Mouse (Mus musculus) T-cell, adult 2 months (primary cell): ENCODE results near the gene Dcxr.
"Not testable (repeated sequence)": the region's sequence is repeated elsewhere in the genome, so short reads cannot be mapped to it uniquely, and the experiment has no call there.

Experiments
- DNase-seq: peaks from one replicate; pipeline ENCODE4 v3.0.0; 2022; ENCODE audit warnings: low spot score

The Dcxr gene

DNA sequence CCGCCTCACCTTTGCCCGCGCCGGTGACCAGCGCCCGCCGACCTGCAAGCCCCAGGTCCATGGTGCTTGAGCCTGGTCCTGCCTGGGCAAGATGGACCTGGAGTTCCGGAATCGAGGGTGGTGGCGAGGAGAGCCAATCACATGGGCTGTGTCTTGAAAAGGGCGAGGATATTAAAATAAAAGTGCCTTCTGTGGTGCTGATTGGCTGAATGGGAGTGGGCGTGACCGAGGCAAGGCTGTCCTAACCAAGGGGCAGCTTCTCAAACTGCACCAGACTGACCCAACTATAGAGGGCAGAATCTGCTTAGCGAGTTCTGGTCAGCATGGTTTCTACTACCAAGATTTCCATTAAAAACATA is at the start of gene Dcxr:
Gene Dcxr (minus strand): TSS at position 113 of the 359 bp plus-strand sequence.
- DNase-seq = no peak

GRCm38 (mm10) chr11:120775774-120776469 is 48.8 kb upstream of the Dcxr start:
- DNase-seq = peak; percentile 93

DNA sequence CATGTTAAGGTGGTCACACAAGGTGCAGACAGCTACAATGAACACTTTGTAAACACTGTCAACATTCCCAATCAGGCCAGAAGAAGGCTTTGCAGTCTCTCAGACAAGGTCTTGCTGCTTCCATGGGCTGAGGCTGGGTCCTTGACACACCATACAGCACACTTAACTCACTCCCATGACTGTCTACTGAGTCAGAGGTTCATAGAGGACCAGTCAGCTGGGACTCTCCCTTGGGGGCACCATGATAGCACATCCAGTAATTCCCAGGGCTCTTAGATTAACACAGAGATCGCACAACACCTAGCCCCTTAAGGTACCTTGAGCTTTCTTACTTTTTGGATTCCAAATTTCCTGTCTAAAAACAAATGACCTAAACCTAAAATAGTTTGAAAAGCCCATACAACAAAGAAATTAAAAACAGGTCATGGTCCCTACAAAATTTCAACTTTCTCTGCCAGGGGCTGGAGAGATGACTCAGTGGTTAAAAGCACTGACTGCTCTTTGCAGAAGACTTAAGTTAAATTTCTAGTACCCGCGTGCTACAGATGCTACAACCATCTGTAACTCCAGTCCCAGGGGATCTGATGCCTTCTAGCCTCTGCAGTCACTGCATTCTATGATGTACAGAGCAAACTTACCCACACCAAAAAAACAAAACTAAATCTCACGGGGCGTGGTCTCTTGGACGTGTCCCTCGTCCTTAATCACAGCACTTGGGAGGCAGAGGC is 46.5 kb upstream of the Dcxr start:
- DNase-seq = no peak

- DNase-seq = no peak
Observed at GRCm38 (mm10) chr11:120772749-120773148, 45.7 kb upstream of the Dcxr start.

DNA sequence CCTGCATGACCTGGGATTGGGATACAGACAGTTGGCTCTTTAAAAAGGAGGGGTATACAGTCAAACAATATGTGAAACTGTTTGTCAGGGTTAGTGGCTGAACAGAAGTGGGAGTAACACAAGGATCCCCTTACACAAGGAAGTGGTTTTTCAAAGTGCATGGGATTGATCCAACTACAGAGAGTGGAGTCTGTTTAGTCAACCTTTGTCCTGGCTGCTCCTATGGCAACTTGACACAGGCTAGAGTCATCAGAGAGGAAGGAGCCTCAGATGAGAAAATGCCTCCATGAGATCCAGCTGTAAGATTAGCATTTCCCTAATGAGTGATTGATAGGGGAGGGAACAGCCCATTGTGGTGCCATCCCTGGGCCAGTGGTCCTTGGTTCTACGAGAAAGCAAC is 41.1 kb upstream of the Dcxr start:
- no peak for DNase-seq

DNA sequence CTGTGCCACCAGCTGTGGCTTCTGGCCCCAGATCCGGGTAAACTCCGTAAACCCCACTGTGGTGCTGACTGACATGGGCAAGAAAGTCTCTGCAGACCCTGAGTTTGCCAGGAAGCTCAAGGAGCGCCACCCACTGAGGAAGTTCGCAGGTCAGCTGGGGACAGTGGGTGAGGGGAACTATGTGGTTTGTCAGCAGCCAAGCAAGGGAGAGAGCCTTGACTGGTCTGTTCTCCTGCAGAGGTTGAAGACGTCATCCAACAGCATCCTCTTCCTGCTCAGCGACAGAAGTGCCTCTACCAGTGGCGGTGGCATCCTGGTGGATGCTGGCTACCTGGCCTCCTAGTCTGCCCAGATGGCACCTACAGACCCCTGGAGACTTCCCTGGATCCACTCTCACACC is 39.9 kb upstream of the Dcxr start:
- not testable (repeated sequence) for DNase-seq

DNA sequence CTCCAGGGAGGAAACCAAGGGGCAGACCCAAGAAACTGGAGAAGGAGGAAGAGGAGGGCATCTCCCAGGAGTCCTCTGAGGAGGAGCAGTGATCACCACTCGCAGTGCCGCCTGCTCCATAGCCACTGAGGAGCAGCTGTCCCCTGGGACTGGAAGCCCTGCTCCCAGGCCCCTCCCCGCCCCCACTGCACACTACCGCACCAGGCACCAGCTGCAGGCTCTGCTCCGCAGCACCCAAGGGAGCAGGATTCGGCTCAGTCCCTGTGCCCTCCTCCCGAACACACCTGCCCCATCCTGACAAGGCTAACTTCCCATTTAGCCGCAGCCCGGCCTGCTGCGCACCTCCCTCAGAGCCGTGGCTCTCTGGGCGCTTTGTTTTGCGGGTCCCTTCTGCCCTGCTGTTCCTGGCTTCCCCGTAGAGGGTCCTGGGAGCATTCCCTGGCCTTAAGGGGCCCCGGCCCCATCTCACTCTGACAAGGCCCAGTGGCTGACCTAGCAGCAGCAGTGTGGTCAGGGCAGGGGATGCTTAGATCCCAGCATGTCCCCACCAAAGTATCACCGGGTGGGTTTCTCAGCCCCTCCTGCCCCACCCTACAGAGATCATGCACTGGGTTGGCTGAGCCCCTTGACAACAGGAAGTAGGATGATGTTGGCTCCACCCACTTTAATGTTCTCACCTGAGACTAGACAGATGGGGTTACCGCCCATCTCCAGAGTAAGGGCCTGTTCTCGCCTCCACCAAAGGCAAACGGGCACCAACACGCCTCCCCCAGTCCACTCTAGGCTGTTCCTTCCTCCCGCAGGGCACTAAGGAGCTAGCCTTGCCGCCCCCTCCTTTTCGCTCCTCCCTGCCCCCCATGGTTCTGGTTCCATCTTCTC is 36.3 kb upstream of the Dcxr start:
- DNase-seq = not testable (repeated sequence)

DNA sequence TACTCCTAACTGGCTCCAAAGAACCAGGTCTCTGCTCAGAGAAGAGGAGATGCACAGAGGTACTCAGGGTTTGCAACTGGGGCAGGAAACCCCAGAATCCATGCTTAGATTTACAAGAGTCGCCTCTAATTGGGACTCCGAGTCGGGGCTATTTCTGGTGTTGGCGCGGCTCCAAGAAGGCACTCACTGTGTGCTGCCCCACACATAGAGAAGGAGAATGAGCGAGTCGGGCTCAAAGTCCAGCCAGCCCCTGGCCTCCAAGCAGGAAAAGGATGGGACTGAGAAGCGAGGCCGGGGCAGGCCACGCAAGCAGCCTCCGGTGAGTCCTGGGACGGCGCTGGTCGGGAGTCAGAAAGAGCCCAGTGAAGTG is 35.6 kb upstream of the Dcxr start, which contains the start of gene Hmga1b:
Gene Hmga1b (plus strand): TSS at position 123 of the 370 bp plus-strand sequence.
- DNase-seq = not testable (repeated sequence)

DNA sequence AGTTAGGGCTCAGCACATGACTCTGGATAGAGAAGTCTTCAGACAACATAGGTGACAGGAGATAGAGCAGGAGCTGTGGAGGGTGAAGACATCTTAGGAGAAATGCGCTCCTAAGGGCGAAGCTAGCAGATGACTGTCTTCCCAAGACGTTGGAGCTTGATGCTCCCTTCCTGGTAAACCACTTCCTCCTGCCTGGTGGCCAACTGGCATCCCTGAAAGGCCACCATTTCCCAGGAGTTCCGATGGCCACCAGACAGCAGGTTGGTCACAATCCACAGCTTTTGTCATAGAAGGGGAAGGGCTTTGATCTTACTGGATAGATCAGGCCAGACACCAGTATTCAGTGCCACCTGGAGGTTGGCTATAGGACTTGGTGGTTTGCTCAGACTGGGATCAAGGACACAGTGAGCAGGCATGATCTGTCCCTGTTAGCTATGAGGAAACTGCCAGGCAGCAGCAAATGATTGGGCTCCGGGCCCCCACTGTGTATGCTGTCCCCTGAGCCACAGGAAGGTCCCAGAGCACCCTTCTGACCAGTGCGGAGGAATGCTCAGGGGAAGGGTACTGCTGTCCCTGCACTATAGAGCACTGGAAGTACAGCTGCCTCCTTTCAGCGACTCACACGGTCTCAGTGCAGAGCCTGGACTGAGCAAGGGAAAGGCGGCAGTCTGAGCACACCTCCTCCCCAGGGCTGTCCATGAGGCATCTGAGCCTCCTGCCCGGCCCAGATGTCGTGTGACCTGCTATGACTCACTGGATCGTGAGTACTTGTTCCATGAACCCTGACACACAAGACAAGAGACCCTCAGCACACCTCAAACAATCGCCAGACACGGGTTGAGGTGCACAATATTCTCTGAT is 35.0 kb upstream of the Dcxr start:
- DNase-seq = no peak

DNA sequence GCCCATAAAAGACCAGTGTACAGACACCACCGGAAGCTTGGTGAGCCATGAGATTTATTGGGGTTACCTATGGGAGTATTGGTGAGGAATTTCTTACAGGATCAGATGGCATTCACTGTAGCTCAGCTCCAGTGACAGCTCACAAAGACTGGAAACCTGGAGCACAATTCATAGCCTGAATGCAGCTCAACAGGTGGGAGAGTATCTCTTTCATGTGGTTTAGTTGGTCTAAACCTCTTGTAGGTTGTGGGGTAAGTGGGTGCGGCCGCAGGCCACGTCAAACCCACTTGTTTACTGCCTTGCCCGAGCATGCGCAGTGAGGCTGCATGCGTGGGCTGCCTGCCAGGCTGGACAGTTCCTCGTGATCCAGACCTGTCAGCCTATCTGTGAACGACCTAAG is 33.2 kb upstream of the Dcxr start:
- peak; percentile 55 for DNase-seq

GRCm38 (mm10) chr11:120751606-120752005 is 24.5 kb upstream of the Dcxr start:
- DNase-seq = no peak

- DNase-seq = peak; percentile 40
Observed at GRCm38 (mm10) chr11:120749430-120749829, 22.3 kb upstream of the Dcxr start.

GRCm38 (mm10) chr11:120747974-120748373 is 20.9 kb upstream of the Dcxr start:
- DNase-seq = no peak

GRCm38 (mm10) chr11:120744121-120744701 is 17.1 kb upstream of the Dcxr start:
- no peak for DNase-seq

DNA sequence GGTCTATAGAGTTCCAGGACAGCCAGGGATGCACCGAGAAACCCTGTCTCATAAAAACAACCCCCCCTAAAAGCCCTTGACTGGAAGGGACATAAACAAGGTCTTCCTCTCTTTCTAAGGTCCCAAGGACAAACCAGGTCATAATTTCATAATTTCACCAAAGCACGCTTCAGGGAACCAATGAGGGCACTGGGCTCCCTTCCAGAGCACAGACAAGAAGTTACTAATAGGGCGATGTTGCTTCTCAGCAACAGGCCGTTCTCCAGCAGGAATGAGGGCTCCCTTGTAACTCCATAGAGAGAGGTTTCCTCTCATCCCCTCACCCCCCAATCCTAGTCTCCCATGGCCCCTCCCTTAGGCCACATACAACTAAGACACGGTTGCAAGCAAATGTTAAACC is 13.9 kb upstream of the Dcxr start:
- DNase-seq = no peak

DNA sequence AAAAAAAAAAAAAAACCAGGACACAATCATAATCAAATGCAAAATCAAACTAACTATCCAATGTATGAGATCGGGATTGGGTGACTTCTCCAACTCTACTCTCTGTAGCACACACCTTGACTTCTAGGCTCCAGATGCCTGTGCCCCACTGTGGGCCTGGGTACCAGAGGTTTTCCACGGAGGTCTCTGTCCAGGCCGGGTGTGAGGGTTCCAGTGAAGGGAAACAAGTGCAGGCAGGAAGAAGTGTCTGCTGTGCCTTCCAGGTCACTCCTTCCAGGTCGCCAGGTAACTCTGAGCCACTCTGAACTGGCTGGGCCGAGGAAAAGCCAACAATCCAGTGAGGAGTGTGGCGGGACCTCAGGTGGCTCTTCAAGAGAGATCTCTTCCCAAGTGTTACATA is 9.3 kb upstream of the Dcxr start:
- no peak for DNase-seq

DNA sequence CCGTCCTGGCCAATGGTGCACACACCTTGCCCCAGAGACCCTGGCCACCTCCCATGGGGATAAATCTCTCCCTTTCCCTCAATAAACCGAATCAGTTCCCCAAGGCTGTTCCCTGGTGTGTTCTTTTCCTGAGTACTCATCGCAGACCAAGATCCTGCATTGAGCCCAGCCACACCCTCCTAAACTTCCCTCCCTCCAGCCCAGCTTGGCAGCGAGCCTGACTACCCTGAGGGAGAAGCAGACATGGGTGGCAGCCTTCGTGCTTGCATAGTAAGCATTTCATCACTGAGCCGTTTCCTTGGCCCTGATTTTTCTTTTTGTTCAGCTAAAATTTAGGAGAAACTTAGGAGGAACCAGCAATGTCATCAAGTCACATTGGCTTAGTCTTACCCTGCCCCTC is 6.4 kb upstream of the Dcxr start:
- DNase-seq = no peak

DNA sequence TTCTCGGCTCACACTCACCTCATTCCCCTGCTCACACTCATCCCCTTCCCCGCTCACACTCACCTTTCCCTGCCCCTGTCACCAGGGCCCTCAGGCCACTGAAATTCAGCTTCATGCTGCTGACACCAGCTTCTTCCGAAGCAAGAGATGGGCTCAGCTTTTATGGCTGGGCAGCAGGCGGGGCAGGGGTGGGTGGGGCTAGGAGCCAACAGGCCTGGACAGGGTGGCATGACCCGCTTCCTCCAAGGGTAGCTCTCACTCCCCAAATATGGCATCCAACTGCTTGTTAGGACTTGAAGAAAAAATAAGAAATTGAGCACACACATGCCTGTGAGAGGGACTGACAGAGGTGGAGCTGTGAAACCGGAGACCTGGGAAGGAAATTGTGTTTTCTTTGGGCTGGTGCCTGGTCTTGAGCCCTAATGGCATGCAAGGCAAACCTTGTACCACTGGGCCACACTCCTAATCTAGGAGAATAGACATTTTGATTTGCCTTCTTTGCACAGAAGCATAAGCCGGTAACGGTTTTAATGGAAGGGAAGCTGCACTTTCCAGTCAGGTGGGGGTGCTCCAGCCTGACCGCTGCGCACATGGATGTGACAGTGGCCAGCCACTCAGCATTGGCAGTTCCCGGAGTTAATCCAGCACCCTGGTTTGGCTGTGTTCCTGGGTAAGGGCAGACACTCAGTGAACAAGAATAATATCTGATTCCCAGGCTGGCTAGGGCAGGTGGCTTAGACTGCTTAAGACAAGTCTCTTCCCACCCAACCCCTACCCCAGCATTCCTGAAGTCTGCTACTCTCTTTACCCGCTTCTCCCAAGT is 5.0 kb upstream of the Dcxr start, which contains the start of gene Cbr2:
Gene Cbr2 (minus strand): TSS at position 257 of the 823 bp plus-strand sequence.
- no peak for DNase-seq

DNA sequence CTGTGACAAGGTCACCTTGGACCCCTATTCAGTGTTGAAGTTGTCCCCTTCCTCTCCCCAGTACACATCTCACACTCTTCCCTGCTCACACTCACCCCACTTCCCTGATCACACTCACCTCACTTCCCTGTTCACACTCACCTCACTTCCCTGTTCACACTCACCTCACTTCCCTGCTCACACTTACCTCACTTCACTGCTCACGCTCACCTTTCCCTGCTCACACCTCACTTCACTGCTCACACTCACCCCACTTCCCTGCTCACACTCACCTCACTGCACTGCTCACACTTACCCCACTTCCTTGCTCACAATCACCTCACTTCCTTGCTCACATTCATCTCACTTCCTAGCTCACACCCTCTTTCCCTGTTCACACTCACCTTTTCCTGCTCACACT is 4.3 kb upstream of the Dcxr start:
- no peak for DNase-seq

- DNase-seq = no peak
Observed at GRCm38 (mm10) chr11:120730331-120730870, 3.3 kb upstream of the Dcxr start.
